Mouse (Mus musculus) liver, embryonic 16.5 days (tissue): ENCODE measurements around the gene Agap2. TPM values are rescaled to one million over a fixed set of nuclear protein-coding genes. Genes with fewer than 3 reads are reported as not detected.

ENCODE experiments used
- ATAC-seq: fragments of 200-750 bp; cut with Nextera tagmentation; 2 replicates; pipeline ENCODE4 v1.8.0; 2017; ENCODE audit warnings: low read depth, mild to moderate bottlenecking, moderate number of reproducible peaks, moderate library complexity
- H3K27ac ChIP-seq: fragments of 300-500 bp; sonication (generic); 2 replicates; pipeline ENCODE4 v1.5.1; 2014; ENCODE audit warnings: mild to moderate bottlenecking, low read length
- H3K27me3 ChIP-seq: fragments of 300-500 bp; sonication (generic); 2 replicates; pipeline ENCODE4 v1.6.1; 2014; ENCODE audit warnings: low read depth, low read length, mixed read lengths; ENCODE audit not compliant: control insufficient read depth, insufficient read depth
- H3K36me3 ChIP-seq: fragments of 300-500 bp; sonication (generic); 2 replicates; pipeline ENCODE4 v1.6.1; 2014; ENCODE audit warnings: mild to moderate bottlenecking; ENCODE audit not compliant: control insufficient read depth, insufficient read depth
- H3K4me1 ChIP-seq: fragments of 300-500 bp; sonication (generic); 2 replicates; pipeline ENCODE4 v1.6.1; 2014; ENCODE audit warnings: low read depth, low read length, mixed read lengths; ENCODE audit not compliant: control insufficient read depth
- H3K4me2 ChIP-seq: fragments of 300-500 bp; sonication (generic); 2 replicates; pipeline ENCODE4 v1.6.1; 2014; ENCODE audit warnings: low read depth, low read length, mixed read lengths
- H3K4me3 ChIP-seq: fragments of 300-500 bp; sonication (generic); 2 replicates; pipeline ENCODE4 v1.5.1; 2014; ENCODE audit warnings: low read depth, mild to moderate bottlenecking, low read length
- H3K9ac ChIP-seq: fragments of 300-500 bp; sonication (generic); 2 replicates; pipeline ENCODE4 v1.6.1; 2014; ENCODE audit warnings: low read depth, low read length
- H3K9me3 ChIP-seq: fragments of 300-500 bp; sonication (generic); replicated peaks from 2 replicates; pipeline ENCODE4 v1.6.1; 2016; ENCODE audit warnings: low read length; ENCODE audit not compliant: control insufficient read depth
- WGBS: fragments of 180-500 bp; shearing (Covaris S2); extraction: QIAGEN DNeasy Blood & Tissue Kit; methylation state at CpG from one replicate; pipeline ENCODE4 v1.1.7; 2014; ENCODE audit not compliant: insufficient replicate concordance; 5-methylcytosine and 5-hydroxymethylcytosine counted together
- polyA plus RNA-seq: library from polyadenylated mRNA; unstranded; fragments of >200 nt; fragmentation: Nextera tagmentation; extraction: Ambion mirVana; gene quantifications from 2 replicates; pipeline ENCODE4 v1.2.1, GENCODE M21; 2015

Gene Agap2
- polyA plus RNA-seq, 1 experiment from 2014 or later, result 1.2 TPM

DNA sequence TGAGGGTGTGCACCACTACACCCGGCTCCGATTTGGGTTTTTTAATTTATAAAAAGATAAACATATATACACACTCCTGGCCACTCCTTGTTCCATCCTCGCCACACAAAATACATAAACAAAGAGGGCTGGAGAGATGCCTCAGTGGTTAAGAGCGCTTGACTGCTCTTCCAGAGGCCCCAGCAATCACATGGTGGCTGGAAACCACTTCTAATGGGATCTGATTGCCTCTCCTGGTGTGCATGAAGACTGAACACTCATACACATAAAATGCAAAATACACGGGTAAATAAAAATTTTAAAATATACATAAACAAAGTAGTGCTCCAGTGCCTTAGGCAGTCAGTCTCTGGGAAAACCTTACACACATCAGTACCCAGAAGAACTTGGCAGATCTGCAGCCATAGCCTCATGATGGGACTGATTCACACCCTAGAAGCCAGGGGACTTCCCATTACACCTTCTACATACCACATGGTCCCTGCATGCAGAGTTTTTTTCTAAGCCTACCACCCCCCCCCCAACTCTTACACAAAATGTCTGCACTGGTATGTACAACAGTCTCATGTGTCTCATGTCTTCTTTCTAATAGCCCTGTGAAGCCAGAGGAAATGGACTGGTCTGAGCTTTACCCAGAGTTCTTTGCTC, 32.5 kb upstream of the Agap2 start:
- ATAC-seq, result no peak
- Histone ChIP-seq H3K4me3 (peak overlapping the region; percentile 81), H3K4me2 (peak overlapping the region; percentile 93), H3K9ac (peak overlapping the region; percentile 63), H3K9me3 (no peaks in the 10 kb centered on the region), H3K27me3 (peaks cover 28% of the 10 kb centered on the region), H3K4me1 (peaks cover 17% of the 10 kb centered on the region), H3K36me3 (no peaks in the 10 kb centered on the region), H3K27ac (peak overlapping the region; percentile 46)
- WGBS, result 13% methylated on average over 5 of the region's 5 CpGs

GRCm38 (mm10) chr10:127043187-127043586, 31.9 kb upstream of the Agap2 start:
- Histone ChIP-seq H3K36me3 (no peaks in the 10 kb centered on the region), H3K4me2 (no peak overlapping the region), H3K9me3 (no peaks in the 10 kb centered on the region), H3K27ac (no peak overlapping the region), H3K4me3 (no peak overlapping the region), H3K4me1 (peaks cover 17% of the 10 kb centered on the region), H3K9ac (no peak overlapping the region), H3K27me3 (peaks cover 34% of the 10 kb centered on the region)
- no peak for ATAC-seq
- 68% methylated on average over 6 of the region's 6 CpGs for whole genome bisulfite sequencing

DNA sequence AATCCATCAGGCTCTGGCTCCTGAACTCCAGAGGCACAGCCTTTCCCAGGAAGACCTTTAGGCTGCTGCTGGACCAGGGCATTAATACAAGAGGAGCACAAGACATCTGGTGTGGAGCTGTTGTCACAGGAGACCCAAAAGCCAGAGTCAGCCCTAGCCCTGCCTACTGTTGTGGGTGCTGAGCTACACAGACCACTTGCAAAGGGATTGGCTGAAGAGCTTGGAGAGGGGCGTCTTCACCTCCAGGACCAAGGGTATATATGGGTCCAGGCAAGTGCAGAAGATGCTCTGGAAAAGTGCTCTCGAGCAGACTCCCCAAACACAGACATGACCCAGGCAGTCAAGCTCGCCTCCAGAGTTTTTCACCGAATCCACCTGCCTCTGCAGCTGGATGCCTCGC, 27.1 kb upstream of the Agap2 start, which contains the start of gene Cyp27b1:
Cyp27b1 (plus strand) TSS at position 297 of the 400 bp plus-strand sequence.
- H3K9ac ChIP-seq, result no peak within 1 kb of the TSS
- H3K4me1 ChIP-seq, result peaks cover under 1% of the 10 kb centered on the region
- peaks cover 51% of the 10 kb centered on the region for H3K27me3 ChIP-seq
- peak within 1 kb of the TSS; percentile 1; the same call in 1 of the 2 replicates for H3K4me2 ChIP-seq
- no peak within 1 kb of the TSS for H3K27ac ChIP-seq
- no peak within 1 kb of the TSS for H3K4me3 ChIP-seq
- H3K36me3 ChIP-seq, result no peaks in the 10 kb centered on the region
- ATAC-seq, result no peak
- no peaks in the 10 kb centered on the region for H3K9me3 ChIP-seq
- 29% methylated on average over 5 of the region's 5 CpGs for whole genome bisulfite sequencing

DNA sequence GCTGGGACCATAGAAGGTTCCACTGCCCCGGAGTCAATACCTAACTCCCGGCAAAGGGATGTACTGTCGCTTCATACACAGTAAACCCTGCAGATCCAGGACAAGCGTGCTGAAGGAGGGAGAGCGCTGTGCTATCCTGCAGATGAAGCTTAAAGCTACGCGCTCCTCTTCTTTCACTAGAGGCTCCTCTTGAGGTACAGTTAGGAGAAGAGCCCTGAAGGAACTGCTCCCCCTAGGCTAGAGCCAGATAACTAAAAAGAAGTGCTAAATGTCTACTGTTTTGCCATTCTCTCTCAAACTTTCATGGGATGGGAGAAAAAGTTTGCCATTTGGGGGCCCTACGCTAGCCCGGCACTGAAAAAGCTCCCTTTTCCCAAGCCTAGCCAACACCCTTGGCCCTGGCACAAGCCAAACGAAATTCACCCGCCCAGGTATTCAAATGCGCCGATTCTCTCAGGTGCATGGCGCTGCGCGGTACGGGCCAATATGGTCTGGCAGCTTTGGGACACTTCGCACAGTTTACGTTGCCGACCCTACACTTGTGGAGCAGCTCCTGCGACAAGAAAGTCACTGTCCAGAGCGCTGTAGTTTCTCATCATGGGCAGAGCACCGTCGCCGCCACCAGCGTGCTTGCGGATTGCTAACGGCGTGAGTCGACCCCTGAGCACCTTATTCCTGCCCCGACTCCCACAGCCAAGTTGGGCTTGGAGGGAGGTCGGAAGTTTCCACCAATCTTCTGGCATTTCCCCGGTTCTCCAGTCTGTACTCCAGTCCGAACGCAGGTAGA, 26.3 kb upstream of the Agap2 start:
- no peak overlapping the region for H3K9ac ChIP-seq
- peaks cover 54% of the 10 kb centered on the region for H3K27me3 ChIP-seq
- no peak overlapping the region for H3K27ac ChIP-seq
- ATAC-seq, result no peak
- H3K4me2 ChIP-seq, result peak overlapping the region; percentile 1; the same call in 1 of the 2 replicates
- H3K4me1 ChIP-seq, result no peaks in the 10 kb centered on the region
- H3K36me3 ChIP-seq, result no peaks in the 10 kb centered on the region
- WGBS, result 5% methylated on average over 35 of the region's 35 CpGs
- no peak overlapping the region for H3K4me3 ChIP-seq
- no peaks in the 10 kb centered on the region for H3K9me3 ChIP-seq

DNA sequence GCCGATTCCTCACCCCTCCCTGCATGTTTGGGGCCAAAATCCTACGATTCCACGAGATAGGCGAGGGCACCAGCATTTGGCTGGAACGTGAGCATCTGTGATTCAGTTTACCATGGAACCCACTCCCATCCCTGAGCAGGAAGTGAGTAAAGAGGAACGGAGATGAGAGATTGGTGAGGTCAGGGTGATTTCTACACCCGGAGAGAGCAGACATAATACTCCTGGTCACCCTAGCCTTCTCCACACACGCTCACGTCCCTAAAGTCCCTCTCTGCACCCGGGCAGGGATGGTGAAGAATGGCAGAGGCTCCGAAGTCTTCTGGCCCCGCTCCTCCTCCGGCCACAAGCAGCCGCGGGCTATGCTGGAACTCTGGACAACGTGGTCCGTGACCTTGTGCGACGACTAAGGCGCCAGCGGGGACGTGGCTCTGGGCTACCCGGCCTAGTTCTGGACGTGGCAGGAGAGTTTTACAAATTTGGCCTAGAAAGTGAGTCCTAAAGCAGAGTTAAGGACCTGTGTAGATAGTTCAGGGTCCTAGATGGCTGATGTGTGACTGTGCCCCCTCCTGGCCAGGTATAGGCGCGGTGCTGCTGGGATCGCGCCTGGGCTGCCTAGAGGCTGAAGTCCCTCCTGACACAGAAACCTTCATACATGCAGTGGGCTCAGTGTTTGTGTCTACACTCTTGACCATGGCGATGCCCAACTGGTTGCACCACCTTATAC, 25.5 kb upstream of the Agap2 start:
- H3K9ac ChIP-seq, result no peak overlapping the region
- no peaks in the 10 kb centered on the region for H3K36me3 ChIP-seq
- no peaks in the 10 kb centered on the region for H3K4me1 ChIP-seq
- no peak overlapping the region for H3K4me3 ChIP-seq
- ATAC-seq, result peak; percentile 37; the same call in 1 of the 2 replicates
- 2% methylated on average over 29 of the region's 29 CpGs for WGBS
- H3K27ac ChIP-seq, result no peak overlapping the region
- peaks cover 55% of the 10 kb centered on the region for H3K27me3 ChIP-seq
- peak overlapping the region; percentile 1; the same call in 1 of the 2 replicates for H3K4me2 ChIP-seq
- no peaks in the 10 kb centered on the region for H3K9me3 ChIP-seq

GRCm38 (mm10) chr10:127050119-127050474, 25.0 kb upstream of the Agap2 start:
- WGBS, result 10% methylated on average over 10 of the region's 10 CpGs
- 0 out of 2 replicates have a peak, but pooled peaks have one; percentile 3 for ATAC-seq
- Histone ChIP-seq H3K9ac (no peak overlapping the region), H3K27ac (no peak overlapping the region), H3K9me3 (no peaks in the 10 kb centered on the region), H3K27me3 (peaks cover 55% of the 10 kb centered on the region), H3K36me3 (no peaks in the 10 kb centered on the region), H3K4me1 (no peaks in the 10 kb centered on the region), H3K4me2 (no peak overlapping the region), H3K4me3 (no peak overlapping the region)

DNA sequence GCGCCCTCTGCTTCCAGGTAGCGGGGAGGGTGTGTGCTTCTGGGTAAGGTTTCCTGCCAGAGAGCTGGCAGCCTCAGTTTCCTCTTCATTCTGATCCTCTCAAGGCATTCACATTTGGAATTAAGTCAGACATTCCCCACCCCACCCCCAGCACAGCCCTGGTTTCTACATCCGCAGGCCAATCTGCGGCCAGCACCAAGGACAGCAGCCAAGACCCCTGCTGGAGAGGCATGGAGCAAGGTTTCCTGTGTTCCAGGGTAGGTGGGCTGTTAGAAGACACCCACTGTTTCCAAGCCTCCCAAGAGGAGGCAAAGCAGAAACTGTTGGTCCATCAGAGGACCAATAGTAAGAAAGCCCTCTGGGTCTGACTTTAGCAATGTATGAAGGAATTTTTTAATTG, 20.4 kb upstream of the Agap2 start:
- Histone ChIP-seq H3K36me3 (no peaks in the 10 kb centered on the region), H3K9ac (no peak overlapping the region), H3K27ac (no peak overlapping the region), H3K4me2 (no peak overlapping the region), H3K27me3 (peaks cover 58% of the 10 kb centered on the region), H3K4me3 (no peak overlapping the region), H3K9me3 (no peaks in the 10 kb centered on the region), H3K4me1 (peaks cover 5% of the 10 kb centered on the region)
- ATAC-seq, result no peak
- 45% methylated on average over 4 of the region's 4 CpGs for WGBS

DNA sequence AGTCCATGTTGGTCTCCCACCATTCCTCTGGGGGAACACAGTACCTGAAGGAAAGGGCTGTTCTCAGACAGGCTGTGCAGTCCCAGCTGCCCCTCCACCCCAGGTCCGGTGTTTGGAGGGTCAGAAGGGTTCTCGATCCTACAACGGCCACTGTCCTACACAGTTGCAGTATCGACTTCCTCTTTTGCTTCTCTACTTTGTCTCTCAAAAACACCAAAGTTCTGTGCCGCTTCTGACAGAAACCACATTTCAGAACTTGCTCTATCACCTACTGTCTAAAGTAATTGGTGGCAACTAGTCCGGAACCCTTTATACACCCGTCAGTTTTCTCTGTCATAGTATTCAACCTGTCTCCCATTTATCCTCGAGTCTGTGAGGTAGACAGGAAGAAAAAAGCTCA, 19.7 kb upstream of the Agap2 start:
- Histone ChIP-seq H3K36me3 (no peaks in the 10 kb centered on the region), H3K9me3 (no peaks in the 10 kb centered on the region), H3K4me1 (peaks cover 10% of the 10 kb centered on the region), H3K4me2 (no peak overlapping the region), H3K27ac (no peak overlapping the region), H3K9ac (no peak overlapping the region), H3K27me3 (peaks cover 58% of the 10 kb centered on the region), H3K4me3 (no peak overlapping the region)
- 36% methylated on average over 8 of the region's 8 CpGs for WGBS
- no peak for ATAC-seq
